Mouse (Mus musculus) C3H10T1/2 (cell line): Measurements from ENCODE around the gene Arrdc1. TPM values are rescaled to one million over a fixed set of nuclear protein-coding genes. Genes with fewer than 3 reads are reported as not detected.

Experiments used
- polyA plus RNA-seq, 2 experiments: library from polyadenylated mRNA; unstranded; fragments of >200 nt; fragmentation: generic; extraction: Trizol; gene quantifications; one replicate each; pipeline ENCODE4 v1.2.1; 2012; ENCODE audit warnings: missing spikeins in 2 of 2

The Arrdc1 gene
- polyA plus RNA-seq: 10 to 100 TPM; 18.0 to 19.2 TPM

DNA sequence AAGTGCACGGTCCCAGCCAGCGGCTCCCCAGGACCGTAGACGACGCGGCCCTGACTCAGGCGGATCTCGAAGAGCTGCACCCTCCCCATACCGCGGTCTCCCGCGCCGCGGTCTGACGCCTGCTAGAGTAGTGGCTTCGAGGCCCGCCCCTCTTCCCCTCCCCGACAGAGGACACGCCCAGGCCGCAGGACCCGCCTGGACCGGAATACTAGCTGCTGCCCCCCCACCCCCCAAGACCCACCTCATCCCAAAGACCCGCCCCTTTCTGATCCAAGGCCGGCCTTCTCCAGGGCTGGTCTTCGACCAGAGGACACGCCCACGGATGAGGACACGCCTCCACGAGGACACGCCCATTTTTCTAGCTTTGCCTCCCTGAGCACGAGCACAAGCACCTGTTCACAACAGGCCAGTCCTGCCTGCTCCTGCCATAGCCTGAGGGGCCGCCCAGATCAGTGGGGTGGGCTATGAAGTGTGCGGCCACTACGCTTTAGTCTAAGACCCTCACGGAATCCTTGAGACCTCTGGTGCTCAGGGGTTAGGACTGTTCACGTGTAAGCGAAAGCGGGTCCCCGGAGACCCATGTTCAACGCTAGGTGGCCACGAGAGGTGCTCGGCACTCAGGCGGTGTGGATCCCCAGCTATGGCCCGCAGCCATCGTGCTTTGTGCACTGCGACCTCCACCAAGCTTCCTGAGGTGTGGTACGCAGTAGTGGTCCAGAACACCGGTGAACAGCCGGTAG is at the start of gene Arrdc1:
Gene Arrdc1, minus strand, starts transcription at position 196 of the 740 bp plus-strand sequence.

DNA sequence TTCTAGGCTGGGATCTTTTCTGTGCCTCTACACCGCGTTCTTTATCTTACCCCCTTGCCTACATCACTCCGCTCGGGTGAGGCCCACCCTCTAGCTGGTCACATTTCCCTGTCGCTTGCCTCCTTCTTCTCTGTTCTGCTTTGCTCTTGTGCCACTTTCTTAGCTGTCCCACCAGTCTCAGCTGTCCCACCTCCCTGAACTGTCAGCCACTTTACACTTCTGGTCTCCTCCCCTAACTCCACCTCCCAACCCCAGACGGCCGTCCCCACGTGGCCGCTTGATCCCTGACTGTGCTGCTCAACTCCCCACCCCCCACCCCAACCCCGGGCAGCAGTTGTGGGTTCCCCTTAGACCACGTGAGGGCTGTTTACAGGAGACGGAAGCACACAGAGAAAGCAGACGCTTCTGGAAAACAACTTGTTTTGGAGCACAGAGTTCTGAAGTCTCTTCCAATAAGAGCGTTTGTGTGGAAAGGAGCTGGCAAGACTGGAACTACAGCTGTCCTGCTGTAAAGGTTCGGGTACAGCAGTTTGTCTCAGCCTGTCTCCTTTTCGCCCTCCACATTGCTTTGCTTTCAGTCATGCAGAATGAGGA is 40.7 kb upstream of the Arrdc1 start, which contains the start of gene Pnpla7:
Gene Pnpla7, plus strand, starts transcription at position 330 of the 594 bp plus-strand sequence.

GRCm38 (mm10) chr2:24974906-24975703 is 40.1 kb upstream of the Arrdc1 start, which contains the start of gene Mrpl41:
Gene Mrpl41, minus strand, starts transcription at chr2:24975098.

GRCm38 (mm10) chr2:24962304-24963000 is 27.4 kb upstream of the Arrdc1 start, which contains the start of gene Dph7:
Gene Dph7, plus strand, starts transcription at chr2:24962400.

DNA sequence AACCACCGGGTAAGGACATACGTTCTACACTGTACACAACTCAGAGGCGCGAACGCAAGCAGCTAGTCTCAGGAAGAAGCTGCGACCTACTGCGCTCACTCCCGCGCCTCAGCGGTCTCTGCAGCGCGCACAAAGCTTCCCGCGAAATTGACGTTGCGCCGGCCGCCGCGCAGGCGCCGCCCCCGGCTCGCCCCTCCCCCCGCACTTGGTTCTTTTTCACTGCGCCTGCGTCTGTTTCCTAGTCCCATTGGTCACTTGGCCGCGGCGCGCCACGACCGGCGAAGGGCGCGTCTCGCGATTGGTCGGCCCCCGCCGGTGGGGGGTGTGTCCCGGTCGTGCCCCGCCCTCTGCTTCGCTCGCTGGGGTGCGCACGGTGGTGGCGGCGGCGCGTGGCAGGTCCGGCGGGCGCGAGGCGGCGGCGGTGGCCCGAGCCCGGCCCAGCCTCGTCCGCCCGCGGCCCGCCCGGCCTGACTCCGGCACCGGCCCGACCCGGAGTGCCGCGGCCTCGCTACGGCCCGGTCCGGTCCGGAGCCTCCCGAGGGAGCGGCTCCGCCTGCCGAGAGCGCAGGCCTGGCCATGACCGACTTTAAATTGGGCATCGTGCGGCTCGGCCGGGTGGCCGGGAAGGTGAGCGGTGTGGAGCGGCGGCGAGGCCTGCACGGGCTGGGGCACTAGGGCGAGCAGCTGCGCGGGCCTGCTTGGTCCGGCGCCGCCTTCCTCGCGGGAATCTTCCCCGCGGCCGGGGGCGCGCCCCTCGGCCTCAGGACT is 14.6 kb upstream of the Arrdc1 start, which contains the start of gene Zmynd19:
Gene Zmynd19, plus strand, starts transcription at position 372 of the 768 bp plus-strand sequence.

DNA sequence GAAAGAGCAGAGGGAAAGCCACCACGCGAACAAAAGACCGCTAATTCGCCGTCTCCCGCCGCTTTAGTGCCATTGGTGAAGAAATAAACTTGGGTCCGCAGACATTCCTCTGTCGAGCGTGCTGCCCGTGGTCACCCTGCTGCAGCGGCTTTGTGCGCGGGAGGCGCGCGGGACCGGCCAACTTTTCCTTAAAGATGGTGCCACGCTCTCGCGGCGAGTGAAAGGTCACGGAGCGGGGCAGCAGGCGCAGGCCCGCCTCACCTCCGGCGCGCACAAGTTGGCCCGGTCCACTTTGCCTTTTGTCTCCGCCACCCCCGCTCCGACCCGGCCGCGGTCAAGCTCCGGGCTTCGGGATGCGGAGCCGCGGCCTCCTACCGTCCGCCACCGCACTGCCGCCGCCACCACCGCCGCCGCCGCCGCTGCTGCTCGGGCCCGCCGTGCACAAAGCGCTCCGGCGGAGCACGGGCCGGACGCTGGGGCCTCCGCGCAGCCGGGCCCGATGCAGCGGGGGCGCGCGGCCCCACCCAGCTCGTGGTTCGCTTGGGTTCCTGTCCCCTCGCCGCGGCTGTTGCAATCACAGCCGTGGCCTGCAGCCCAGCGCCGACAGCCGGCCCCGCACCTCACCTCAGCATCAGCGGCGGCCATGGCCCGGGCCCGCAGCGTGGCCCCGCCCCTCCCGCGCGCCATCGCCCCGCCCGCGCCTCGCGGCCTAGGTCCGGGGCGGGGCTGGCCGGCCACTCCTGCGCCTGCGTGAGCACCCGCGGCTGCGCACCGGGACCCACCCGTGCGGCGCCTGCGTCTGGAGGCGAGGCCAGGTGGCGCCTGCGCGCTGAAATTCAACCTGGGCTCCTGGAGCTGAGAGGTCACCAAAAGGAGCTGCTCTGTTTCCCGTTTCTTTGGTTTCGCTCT is 15.9 kb downstream of the Arrdc1 start, which contains the start of gene Ehmt1:
Gene Ehmt1, minus strand, starts transcription at position 685 of the 909 bp plus-strand sequence.

Other genes with a start within 250 kb of the Arrdc1 start
- gene Cacna1b, start 172.1 kb downstream of the Arrdc1 start, polyA plus RNA-seq: not detected
- gene Ehmt1, start 15.6 kb downstream of the Arrdc1 start, polyA plus RNA-seq: 10 to 100 TPM in 1 of 2 experiments, 1 to 10 TPM in 1; 2.6 to 25.3 TPM
- 10 to 100 TPM; 11.8 to 18.9 TPM for gene Zmynd19, start 14.5 kb upstream of the Arrdc1 start, polyA plus RNA-seq
- 10 to 100 TPM in 1 of 2 experiments, 1 to 10 TPM in 1; 6.6 to 19.2 TPM for gene Dph7, start 27.1 kb upstream of the Arrdc1 start, polyA plus RNA-seq
- gene Mrpl41, start 39.8 kb upstream of the Arrdc1 start, polyA plus RNA-seq: 10 to 100 TPM; 54.1 to 79.8 TPM
- 10 to 100 TPM in 1 of 2 experiments, 1 to 10 TPM in 1; 4.3 to 10.4 TPM for gene Pnpla7, start 40.8 kb upstream of the Arrdc1 start, polyA plus RNA-seq
- gene Nsmf, start 119.1 kb upstream of the Arrdc1 start, polyA plus RNA-seq: 10 to 100 TPM; 36.2 to 56.6 TPM
- gene Entpd8, start 145.1 kb upstream of the Arrdc1 start, polyA plus RNA-seq: not detected
- gene Noxa1, start 159.9 kb upstream of the Arrdc1 start, polyA plus RNA-seq: under 1 TPM in 1 of 2 experiments, not detected in 1; 0.04 TPM
- under 1 TPM; 0.13 to 0.19 TPM for gene Nrarp, start 245.5 kb upstream of the Arrdc1 start, polyA plus RNA-seq